Mouse (Mus musculus) CH12.LX (cell line): ENCODE results near the gene Adam8. TPM values are rescaled to one million over a fixed set of nuclear protein-coding genes. Genes with fewer than 3 reads are reported as not detected.

Source experiments
- DNase-seq: peaks from one replicate; pipeline ENCODE4 v3.0.0-alpha.2; 2013; ENCODE audit errors: extremely low read depth
- H3K27ac ChIP-seq: 2 replicates; pipeline ENCODE4 v1.5.1; 2012; ENCODE audit warnings: low read depth, mild to moderate bottlenecking, control low read depth, moderate library complexity; ENCODE audit not compliant: insufficient read depth
- H3K27me3 ChIP-seq: replicated peaks from 2 replicates; pipeline ENCODE3; 2012; ENCODE audit warnings: inconsistent platforms
- H3K36me3 ChIP-seq, 2 experiments: replicated peaks in 1 of 2; 2 replicates each; pipeline versions ENCODE3 to v1.6.1; 2012; ENCODE audit warnings: inconsistent platforms in 1 of 2, low read length in 1 of 2, mild to moderate bottlenecking in 1 of 2, mixed read lengths in 1 of 2, moderate library complexity in 1 of 2; ENCODE audit not compliant: control insufficient read depth in 1 of 2, insufficient read depth in 1 of 2
- H3K4me1 ChIP-seq, 2 experiments: 2 replicates each; pipeline ENCODE4 v1.6.1; 2012; ENCODE audit warnings: inconsistent platforms in 1 of 2, moderate library complexity in 1 of 2; ENCODE audit not compliant: insufficient read depth in 2 of 2, control insufficient read depth in 1 of 2
- H3K4me2 ChIP-seq: 2 replicates; pipeline ENCODE4 v1.6.1; 2012; ENCODE audit warnings: low read depth, mild to moderate bottlenecking, control low read depth; ENCODE audit not compliant: poor library complexity, insufficient read depth, severe bottlenecking
- H3K4me3 ChIP-seq, 3 experiments: fragments of 150-350 bp in 1 of 3; sonication (generic) in 1 of 3; replicated peaks in 1 of 3; 2 replicates each; pipeline versions ENCODE3 to v1.5.1; 2011 to 2012; ENCODE audit warnings: low read depth in 2 of 3, low read length in 2 of 3, mild to moderate bottlenecking in 2 of 3, moderate library complexity in 2 of 3, control low read depth in 1 of 3, improper control_type of control experiment in 1 of 3, inconsistent platforms in 1 of 3, mixed read lengths in 1 of 3; ENCODE audit not compliant: poor library complexity in 1 of 3
- H3K79me2 ChIP-seq: replicated peaks from 2 replicates; pipeline ENCODE4 v1.6.1; 2012; ENCODE audit warnings: mild to moderate bottlenecking, moderate library complexity; ENCODE audit not compliant: control insufficient read depth, poor library complexity, insufficient read depth, severe bottlenecking; ENCODE audit errors: extremely low read depth
- H3K9ac ChIP-seq: 2 replicates; pipeline ENCODE4 v1.6.1; 2012; ENCODE audit warnings: low read depth, mild to moderate bottlenecking, control low read depth, moderate library complexity; ENCODE audit not compliant: insufficient read depth
- H3K9me3 ChIP-seq: replicated peaks from 2 replicates; pipeline ENCODE3; 2012; ENCODE audit warnings: low read length, inconsistent platforms, mixed read lengths
- BHLHE40 ChIP-seq: IDR thresholded peaks from 2 replicates; pipeline ENCODE4 v1.6.1; 2011; ENCODE audit warnings: mild to moderate bottlenecking, low read depth, low read length, improper control_type of control experiment
- CHD1 ChIP-seq: IDR thresholded peaks from 2 replicates; pipeline ENCODE4 v1.6.1; 2012; ENCODE audit warnings: low read depth, low read length, improper control_type of control experiment, inconsistent platforms
- CHD2 ChIP-seq: IDR thresholded peaks from 2 replicates; pipeline ENCODE4 v1.6.1; 2011; ENCODE audit warnings: low read length, improper control_type of control experiment
- ETS1 ChIP-seq: conservative IDR thresholded peaks from 2 replicates; pipeline ENCODE4 v1.6.1; 2012; ENCODE audit warnings: low read depth, mild to moderate bottlenecking, inconsistent platforms, low read length, improper control_type of control experiment, moderate library complexity
- GABPA ChIP-seq: IDR thresholded peaks from 2 replicates; pipeline ENCODE4 v1.6.1; 2012; ENCODE audit warnings: low read depth, low read length, improper control_type of control experiment, inconsistent platforms; ENCODE audit not compliant: insufficient replicate concordance
- HCFC1 ChIP-seq: IDR thresholded peaks from 2 replicates; pipeline ENCODE4 v1.6.1; 2012; ENCODE audit warnings: low read depth, mild to moderate bottlenecking, inconsistent platforms, low read length, improper control_type of control experiment
- MAFK ChIP-seq: IDR thresholded peaks from 2 replicates; pipeline ENCODE4 v1.6.1; 2011; ENCODE audit warnings: low read length, improper control_type of control experiment; ENCODE audit not compliant: insufficient replicate concordance
- MAX ChIP-seq: IDR thresholded peaks from 2 replicates; pipeline ENCODE4 v1.6.1; 2011; ENCODE audit warnings: low read length, improper control_type of control experiment
- MEF2A ChIP-seq: IDR thresholded peaks from 2 replicates; pipeline ENCODE4 v1.6.1; 2014; ENCODE audit warnings: low read depth, mild to moderate bottlenecking, inconsistent platforms, low read length, improper control_type of control experiment, borderline replicate concordance
- MXI1 ChIP-seq: IDR thresholded peaks from 2 replicates; pipeline ENCODE4 v1.6.1; 2011; ENCODE audit warnings: mild to moderate bottlenecking, low read depth, low read length, improper control_type of control experiment
- MYC ChIP-seq: IDR thresholded peaks from 2 replicates; pipeline ENCODE4 v1.6.1; 2011; ENCODE audit warnings: low read depth, mild to moderate bottlenecking, improper control_type of control experiment, low read length
- PAX5 ChIP-seq: IDR thresholded peaks from 2 replicates; pipeline ENCODE4 v1.6.1; 2012; ENCODE audit warnings: low read length, inconsistent platforms, mixed read lengths
- SIN3A ChIP-seq: IDR thresholded peaks from 2 replicates; pipeline ENCODE4 v1.6.1; 2012; ENCODE audit warnings: low read length, improper control_type of control experiment, inconsistent platforms
- SMC3 ChIP-seq: IDR thresholded peaks from 2 replicates; pipeline ENCODE4 v1.6.1; 2011; ENCODE audit warnings: low read depth, low read length, improper control_type of control experiment
- ZKSCAN1 ChIP-seq: IDR thresholded peaks from 2 replicates; pipeline ENCODE4 v1.6.1; 2012; ENCODE audit warnings: low read depth, inconsistent platforms, low read length, improper control_type of control experiment, borderline replicate concordance
- dilution Hi-C: fragments of 300-500 bp; cut with MboI; formaldehyde crosslinking; loops from 2 replicates; pipeline ENCODE4 v1.14.3; 2020; ENCODE audit warnings: low sequenced_read_pairs; ENCODE audit not compliant: extremely low pct_unique_long_range_greater_than_20kb, extremely low pct_ligation_motif_present
- in situ Hi-C: fragments of 300-500 bp; cut with MboI; formaldehyde crosslinking; loops from 3 replicates; pipeline ENCODE4 v1.14.3; 2019; ENCODE audit warnings: low sequenced_read_pairs, low pct_ligation_motif_present, low pct_unique_long_range_greater_than_20kb, mixed read lengths
- polyA plus RNA-seq: library from polyadenylated mRNA; unstranded; fragments of >175 nt; gene quantifications from 2 replicates; pipeline ENCODE4 v1.2.1, GENCODE M21; 2012; ENCODE audit warnings: low read depth; ENCODE audit not compliant: insufficient read length
- total RNA-seq, 2 experiments: library from RNA; depleted of rRNA; stranded (reverse); fragments of 300-350 nt in 1 of 2; fragments of >200 nt in 1 of 2; gene quantifications; 2 replicates each; pipeline ENCODE4 v1.2.3; 2012 to 2014

Gene Adam8
- total and polyA plus RNA-seq, 3 experiments = 46.3 to 63.7 (median 46.5) TPM

DNA sequence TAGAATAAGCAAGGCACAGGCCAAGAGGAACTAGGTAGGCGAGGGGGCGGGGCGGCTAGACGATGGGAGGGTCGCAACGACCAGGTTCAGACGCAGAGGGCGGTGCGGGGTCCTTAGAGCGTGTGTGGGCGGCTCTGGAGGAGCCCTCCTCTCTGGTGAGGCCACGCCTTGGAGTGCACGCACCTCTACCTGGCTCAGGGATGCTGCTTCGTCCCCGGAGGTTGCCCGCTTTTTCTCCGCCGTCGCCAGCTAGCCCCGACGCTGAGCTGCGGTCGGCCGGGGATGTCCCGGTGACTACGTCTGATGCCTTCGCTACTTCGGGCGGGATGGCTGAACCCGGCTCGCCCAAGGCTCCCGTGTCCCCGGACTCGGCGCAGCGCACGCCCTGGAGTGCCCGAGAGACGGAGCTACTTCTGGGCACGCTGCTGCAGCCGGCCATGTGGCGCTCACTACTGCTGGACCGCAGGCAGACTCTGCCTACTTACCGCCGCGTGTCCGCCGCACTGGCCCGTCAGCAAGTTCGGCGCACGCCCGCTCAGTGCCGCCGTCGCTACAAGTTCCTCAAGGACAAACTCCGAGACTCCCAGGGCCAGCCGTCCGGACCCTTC is 48.6 kb downstream of the Adam8 start, which contains the start of gene Utf1:
Gene Utf1, plus strand, starts transcription at position 116 of the 608 bp plus-strand sequence.
- Histone ChIP-seq H3K4me2 (no peak within 1 kb of the TSS), H3K79me2 (no peaks in the 10 kb centered on the region), H3K9me3 (peaks cover 17% of the 10 kb centered on the region), H3K27me3 (no peaks in the 10 kb centered on the region), H3K4me3 (no peak within 1 kb of the TSS), H3K4me1 (peaks cover 5 to 51% of the 10 kb centered on the region in 2 experiments), H3K27ac (no peak within 1 kb of the TSS), H3K36me3 (peaks cover 0 to 30% of the 10 kb centered on the region in 2 experiments), H3K9ac (no peak within 1 kb of the TSS)
- no peak for DNase-seq
- no peak for TF ChIP-seq MAFK
- no peak for TF ChIP-seq ZKSCAN1
- no peak for TF ChIP-seq MAX
- no peak for TF ChIP-seq GABPA
- no peak for TF ChIP-seq HCFC1
- no peak for TF ChIP-seq MEF2A
- TF ChIP-seq CHD2 = no peak
- TF ChIP-seq BHLHE40 = no peak
- no peak for TF ChIP-seq SMC3
- no peak for TF ChIP-seq MXI1
- dilution Hi-C loops = no loop called here
- in situ Hi-C loops = no loop called here

GRCm38 (mm10) chr7:139940476-139941209 is 51.7 kb downstream of the Adam8 start:
- H3K27me3 ChIP-seq = no peaks in the 10 kb centered on the region
- TF ChIP-seq PAX5 (no peak), CHD1 (no peak), HCFC1 (no peak), ETS1 (0 out of 2 replicates have a peak, but pooled peaks have one; percentile 11), ZKSCAN1 (no peak), MAX (no peak), SIN3A (0 out of 2 replicates have a peak, but pooled peaks have one; percentile 34), MYC (no peak)
- TF ChIP-seq, all 38 proteins: peak for 2
- Histone ChIP-seq H3K36me3 (peaks cover 0 to 36% of the 10 kb centered on the region in 2 experiments), H3K4me2 (no peak overlapping the region), H3K9ac (no peak overlapping the region), H3K9me3 (peaks cover 17% of the 10 kb centered on the region), H3K4me1 (peaks cover 11 to 62% of the 10 kb centered on the region in 2 experiments), H3K79me2 (no peaks in the 10 kb centered on the region), H3K4me3 (no peak overlapping the region), H3K27ac (no peak overlapping the region)
- no peak for DNase-seq
- in situ Hi-C loops = no loop called here
- dilution Hi-C loops = no loop called here
